Mouse (Mus musculus): Measurements from ENCODE around the gene Cd300lg. TPM values are rescaled to one million over a fixed set of nuclear protein-coding genes. Genes with fewer than 3 reads are reported as not detected.

Gene Cd300lg
- polyA plus RNA-seq, 1 experiment from 2014 or later: 1.1 TPM

DNA sequence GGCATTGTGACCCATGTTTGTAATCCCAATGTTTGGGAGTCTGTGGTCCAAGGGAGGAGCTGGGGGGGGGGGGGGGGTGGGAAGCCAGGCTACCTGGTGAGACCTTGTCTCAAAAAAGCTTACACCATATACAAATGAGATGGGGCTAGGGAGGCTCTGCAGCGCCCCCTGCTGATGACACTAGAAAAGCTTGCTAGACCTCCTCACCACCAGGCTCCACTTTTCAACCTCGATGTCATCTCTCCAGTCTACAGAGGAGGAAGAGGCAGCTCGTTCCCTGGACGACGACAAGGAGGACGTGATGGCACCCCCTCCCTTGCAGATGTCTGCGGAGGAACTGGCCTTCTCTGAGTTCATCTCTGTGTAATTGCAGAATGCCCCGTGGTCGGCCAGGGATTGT is 12.5 kb downstream of the Cd300lg start:
- Histone ChIP-seq H3K4me1 (peaks cover 35% of the 10 kb centered on the region), H3K36me3 (0 out of 2 replicates have a peak, but pooled peaks cover 2% of the 10 kb centered on the region), H3K4me3 (replicated peaks) (no peak overlapping the region), H3K27ac (no peak overlapping the region), H3K9me3 (replicated peaks) (no peaks in the 10 kb centered on the region), H3K4me2 (no peak overlapping the region), H3K27me3 (no peaks in the 10 kb centered on the region), H3K9ac (no peak overlapping the region)
- no peak for ATAC-seq (replicated peaks; ENCODE audit: low FRiP score)
- WGBS: 28% methylated on average over 9 of the region's 9 CpGs

DNA sequence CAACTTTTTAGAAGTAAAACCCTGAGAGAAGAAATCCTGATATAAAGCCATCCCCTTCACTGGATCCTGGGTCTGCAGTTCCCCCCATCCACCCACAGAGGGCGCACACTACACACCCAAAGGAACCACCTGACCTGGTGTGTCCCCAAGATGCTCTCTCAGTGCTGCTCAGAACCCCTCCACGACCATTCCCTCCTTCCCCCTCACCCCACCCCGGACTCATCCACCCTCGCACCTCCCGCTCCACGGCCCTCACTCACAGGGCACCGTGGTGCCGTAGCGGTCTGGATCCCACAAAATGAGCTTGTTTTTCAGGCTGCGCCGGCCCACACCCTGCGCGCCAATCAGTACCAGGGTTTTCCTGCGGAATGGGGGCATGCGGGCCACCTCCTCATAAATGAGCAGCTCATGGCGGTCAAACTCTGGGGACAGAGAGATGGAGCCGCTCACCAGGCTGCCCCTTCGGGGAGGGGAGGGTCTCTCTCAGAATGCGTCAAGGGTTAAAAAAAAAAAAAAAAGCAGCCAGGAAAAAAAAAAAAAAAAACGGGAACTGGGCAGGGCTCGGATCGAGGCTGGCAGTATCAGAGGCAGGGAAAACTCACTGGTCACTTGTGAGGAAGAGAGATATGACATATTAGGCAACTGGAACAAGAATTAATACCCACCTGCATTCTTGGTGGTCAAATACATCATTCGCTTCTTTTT is 20.1 kb downstream of the Cd300lg start:
- peaks cover 9% of the 10 kb centered on the region for H3K4me1 ChIP-seq
- H3K9me3 ChIP-seq (replicated peaks): no peaks in the 10 kb centered on the region
- H3K4me2 ChIP-seq: peak overlapping the region; percentile 92
- H3K27ac ChIP-seq: no peak overlapping the region
- WGBS: 3% methylated on average over 23 of the region's 23 CpGs
- peaks cover 8% of the 10 kb centered on the region for H3K27me3 ChIP-seq
- H3K9ac ChIP-seq: peak overlapping the region; percentile 39; the same call in 1 of the 2 replicates
- peak; percentile 55; the same call in 1 of the 2 replicates for ATAC-seq (replicated peaks; ENCODE audit: low FRiP score)
- peaks cover 26% of the 10 kb centered on the region; the same call in 1 of the 2 replicates for H3K36me3 ChIP-seq
- peak overlapping the region; percentile 45 for H3K4me3 ChIP-seq (replicated peaks)

GRCm38 (mm10) chr11:102061941-102062473 is 20.7 kb downstream of the Cd300lg start:
- peak overlapping the region; percentile 92; the same call in 1 of the 2 replicates for H3K4me2 ChIP-seq
- peaks cover 9% of the 10 kb centered on the region for H3K4me1 ChIP-seq
- no peak overlapping the region for H3K27ac ChIP-seq
- H3K27me3 ChIP-seq: peaks cover 8% of the 10 kb centered on the region
- H3K4me3 ChIP-seq (replicated peaks): no peak overlapping the region
- 34% methylated on average over 16 of the region's 16 CpGs for WGBS
- ATAC-seq (replicated peaks; ENCODE audit: low FRiP score): no peak
- no peaks in the 10 kb centered on the region for H3K9me3 ChIP-seq (replicated peaks)
- no peak overlapping the region for H3K9ac ChIP-seq
- peaks cover 26% of the 10 kb centered on the region; the same call in 1 of the 2 replicates for H3K36me3 ChIP-seq

DNA sequence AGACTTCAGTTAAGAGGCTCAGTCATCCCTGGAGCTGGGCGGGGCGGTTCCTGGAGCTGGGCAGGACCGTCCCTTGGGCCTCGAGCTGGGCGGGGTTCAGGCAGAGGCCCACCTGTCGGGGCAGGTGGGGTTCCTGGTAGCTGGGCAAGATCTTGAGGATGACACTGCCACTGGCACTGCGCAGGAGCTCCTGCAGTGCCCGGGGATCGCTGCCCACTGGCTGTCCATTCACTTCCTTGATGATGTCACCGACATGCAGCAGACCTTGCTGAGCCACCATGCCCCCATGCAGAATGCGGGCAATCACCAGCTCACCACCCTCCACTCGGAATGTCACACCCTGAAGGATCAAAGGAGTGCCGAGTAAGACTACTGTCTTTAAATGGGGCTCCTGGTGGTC is 21.8 kb downstream of the Cd300lg start:
- 69% methylated on average over 13 of the region's 13 CpGs for WGBS

DNA sequence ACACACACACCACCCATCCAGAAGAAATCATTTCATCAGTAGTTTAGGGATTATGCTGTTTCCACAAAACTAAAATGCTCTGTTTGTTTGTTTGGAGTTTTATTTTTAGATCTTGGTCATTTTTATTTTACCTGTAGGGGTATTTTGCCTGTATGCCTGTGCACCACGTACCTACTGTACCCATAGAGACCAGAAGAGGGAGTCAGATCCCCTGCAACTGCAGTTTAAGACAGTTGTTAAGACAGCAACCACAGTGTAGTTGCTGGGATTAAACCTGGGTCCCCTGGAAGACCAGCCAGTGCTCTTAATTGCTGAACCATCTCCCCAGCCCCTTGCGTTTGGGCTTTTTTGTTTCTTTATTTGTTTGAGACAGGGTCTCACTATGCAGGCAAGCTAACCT is 27.7 kb downstream of the Cd300lg start:
- no peak overlapping the region for H3K9ac ChIP-seq
- WGBS: 53% methylated on average over 2 of the region's 2 CpGs
- H3K9me3 ChIP-seq (replicated peaks): no peaks in the 10 kb centered on the region
- no peak overlapping the region for H3K27ac ChIP-seq
- no peak overlapping the region for H3K4me2 ChIP-seq
- no peak for ATAC-seq (replicated peaks; ENCODE audit: low FRiP score)
- H3K4me3 ChIP-seq (replicated peaks): no peak overlapping the region
- peaks cover 26% of the 10 kb centered on the region for H3K4me1 ChIP-seq
- H3K36me3 ChIP-seq: no peaks in the 10 kb centered on the region
- H3K27me3 ChIP-seq: peaks cover 5% of the 10 kb centered on the region; the same call in 1 of the 2 replicates

More for the DNA sequence above, 21.8 kb downstream of the Cd300lg start:
- no peak overlapping the region for H3K4me2 ChIP-seq
- H3K36me3 ChIP-seq: peaks cover 26% of the 10 kb centered on the region; the same call in 1 of the 2 replicates
- no peak overlapping the region for H3K27ac ChIP-seq
- no peaks in the 10 kb centered on the region for H3K9me3 ChIP-seq (replicated peaks)
- no peak overlapping the region for H3K4me3 ChIP-seq (replicated peaks)
- peaks cover 17% of the 10 kb centered on the region for H3K4me1 ChIP-seq
- no peak for ATAC-seq (replicated peaks; ENCODE audit: low FRiP score)
- H3K9ac ChIP-seq: no peak overlapping the region
- peaks cover 8% of the 10 kb centered on the region for H3K27me3 ChIP-seq

GRCm38 (mm10) chr11:102069633-102070032 is 28.3 kb downstream of the Cd300lg start:
- no peaks in the 10 kb centered on the region for H3K9me3 ChIP-seq (replicated peaks)
- H3K27ac ChIP-seq: no peak overlapping the region
- no peak overlapping the region for H3K4me3 ChIP-seq (replicated peaks)
- peaks cover 26% of the 10 kb centered on the region for H3K4me1 ChIP-seq
- no peak overlapping the region for H3K4me2 ChIP-seq
- no peak overlapping the region for H3K9ac ChIP-seq
- WGBS: 56% methylated on average over 11 of the region's 11 CpGs
- H3K27me3 ChIP-seq: peaks cover 5% of the 10 kb centered on the region; the same call in 1 of the 2 replicates
- no peak for ATAC-seq (replicated peaks; ENCODE audit: low FRiP score)
- H3K36me3 ChIP-seq: no peaks in the 10 kb centered on the region

DNA sequence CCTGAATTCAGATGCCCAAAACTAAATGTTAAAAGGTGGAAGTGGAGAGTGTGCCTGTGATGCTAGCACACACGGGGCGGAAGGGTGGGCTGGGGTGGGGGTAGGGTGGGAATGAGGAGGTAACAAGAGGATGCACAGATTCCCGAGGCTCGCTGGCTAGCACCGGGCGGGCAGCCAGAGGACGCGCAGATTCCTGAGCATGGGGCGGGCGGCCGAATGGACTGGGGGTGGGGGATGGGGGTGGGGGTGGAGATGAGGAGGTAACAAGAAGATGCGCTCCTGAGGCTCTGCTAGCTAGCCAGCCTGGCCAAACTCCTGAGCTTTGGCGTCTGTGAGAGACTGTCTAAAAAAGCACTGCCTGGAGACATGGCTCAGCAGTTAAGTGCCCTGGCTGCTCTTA is 29.1 kb downstream of the Cd300lg start:
- H3K27ac ChIP-seq: no peak overlapping the region
- no peaks in the 10 kb centered on the region for H3K9me3 ChIP-seq (replicated peaks)
- H3K4me2 ChIP-seq: peak overlapping the region; percentile 44
- peaks cover 5% of the 10 kb centered on the region; the same call in 1 of the 2 replicates for H3K27me3 ChIP-seq
- H3K36me3 ChIP-seq: no peaks in the 10 kb centered on the region
- H3K9ac ChIP-seq: no peak overlapping the region
- H3K4me1 ChIP-seq: peaks cover 26% of the 10 kb centered on the region
- whole genome bisulfite sequencing: 5% methylated on average over 13 of the region's 13 CpGs
- no peak for ATAC-seq (replicated peaks; ENCODE audit: low FRiP score)
- H3K4me3 ChIP-seq (replicated peaks): no peak overlapping the region

- H3K36me3 ChIP-seq: peaks cover 9% of the 10 kb centered on the region; the same call in 1 of the 2 replicates
- no peak overlapping the region for H3K9ac ChIP-seq
- H3K4me2 ChIP-seq: no peak overlapping the region
- H3K9me3 ChIP-seq (replicated peaks): no peaks in the 10 kb centered on the region
- no peak overlapping the region for H3K4me3 ChIP-seq (replicated peaks)
- peaks cover 5% of the 10 kb centered on the region; the same call in 1 of the 2 replicates for H3K27me3 ChIP-seq
- peaks cover 19% of the 10 kb centered on the region for H3K4me1 ChIP-seq
- 77% methylated on average over 5 of the region's 5 CpGs for WGBS
- H3K27ac ChIP-seq: no peak overlapping the region
- no peak for ATAC-seq (replicated peaks; ENCODE audit: low FRiP score)
These were observed 31.4 kb downstream of the Cd300lg start for GRCm38 (mm10) chr11:102072729-102073128.

GRCm38 (mm10) chr11:102073722-102074121 is 32.4 kb downstream of the Cd300lg start:
- 60% methylated on average over 14 of the region's 14 CpGs for WGBS
- Histone ChIP-seq H3K9ac (no peak overlapping the region), H3K27me3 (peaks cover 5% of the 10 kb centered on the region; the same call in 1 of the 2 replicates), H3K36me3 (peaks cover 16% of the 10 kb centered on the region; the same call in 1 of the 2 replicates), H3K4me1 (peaks cover 13% of the 10 kb centered on the region), H3K4me3 (replicated peaks) (no peak overlapping the region), H3K9me3 (replicated peaks) (no peaks in the 10 kb centered on the region), H3K4me2 (no peak overlapping the region), H3K27ac (no peak overlapping the region)
- no peak for ATAC-seq (replicated peaks; ENCODE audit: low FRiP score)

- ATAC-seq (replicated peaks; ENCODE audit: low FRiP score): peak; percentile 81
- H3K4me2 ChIP-seq: peak overlapping the region; percentile 68
- WGBS: under 1% methylated on average over 18 of the region's 18 CpGs
- 0 out of 2 replicates have a peak overlapping the region, but pooled peaks have one; percentile 9 for H3K27ac ChIP-seq
- peaks cover 9% of the 10 kb centered on the region; the same call in 1 of the 2 replicates for H3K36me3 ChIP-seq
- H3K4me3 ChIP-seq (replicated peaks): peak overlapping the region; percentile 37
- H3K27me3 ChIP-seq: no peaks in the 10 kb centered on the region
- H3K9me3 ChIP-seq (replicated peaks): no peaks in the 10 kb centered on the region
- peak overlapping the region; percentile 35 for H3K9ac ChIP-seq
- H3K4me1 ChIP-seq: peaks cover 61% of the 10 kb centered on the region
These were observed 41.0 kb downstream of the Cd300lg start for GRCm38 (mm10) chr11:102082322-102082721.

GRCm38 (mm10) chr11:102083193-102083592 is 41.9 kb downstream of the Cd300lg start:
- H3K4me1 ChIP-seq: peaks cover 66% of the 10 kb centered on the region
- no peak overlapping the region for H3K4me2 ChIP-seq
- no peak overlapping the region for H3K27ac ChIP-seq
- H3K4me3 ChIP-seq (replicated peaks): no peak overlapping the region
- no peaks in the 10 kb centered on the region for H3K9me3 ChIP-seq (replicated peaks)
- 58% methylated on average over 4 of the region's 4 CpGs for WGBS
- no peak overlapping the region for H3K9ac ChIP-seq
- H3K36me3 ChIP-seq: peaks cover 3% of the 10 kb centered on the region; the same call in 1 of the 2 replicates
- no peaks in the 10 kb centered on the region for H3K27me3 ChIP-seq
- no peak for ATAC-seq (replicated peaks; ENCODE audit: low FRiP score)

DNA sequence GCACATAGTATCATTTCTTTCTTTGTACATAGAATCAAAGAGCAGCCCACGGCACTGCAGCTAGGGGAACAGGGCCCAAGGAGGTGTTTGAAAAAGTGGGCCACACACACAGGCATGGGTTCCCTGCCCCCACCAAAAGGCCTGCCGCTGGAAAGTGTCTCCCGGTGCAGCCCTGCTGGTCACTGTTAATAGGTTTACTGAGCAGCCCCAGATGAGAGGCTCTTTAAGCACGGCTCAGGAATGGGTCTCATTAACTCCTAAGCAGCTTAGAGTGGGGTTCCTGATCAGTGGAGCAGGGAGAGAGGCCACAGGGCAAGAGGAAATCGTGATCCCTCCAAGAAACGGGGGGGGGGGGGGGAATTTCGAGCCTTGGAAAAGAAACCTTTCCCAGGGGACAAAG is 42.9 kb downstream of the Cd300lg start:
- peak overlapping the region; percentile 21; the same call in 1 of the 2 replicates for H3K4me2 ChIP-seq
- H3K36me3 ChIP-seq: no peaks in the 10 kb centered on the region
- H3K27ac ChIP-seq: peak overlapping the region; percentile 88
- H3K9ac ChIP-seq: no peak overlapping the region
- H3K4me1 ChIP-seq: peaks cover 74% of the 10 kb centered on the region
- no peak overlapping the region for H3K4me3 ChIP-seq (replicated peaks)
- ATAC-seq (replicated peaks; ENCODE audit: low FRiP score): peak; percentile 26; the same call in 1 of the 2 replicates
- no peaks in the 10 kb centered on the region for H3K27me3 ChIP-seq
- H3K9me3 ChIP-seq (replicated peaks): no peaks in the 10 kb centered on the region
- WGBS: 32% methylated on average over 7 of the region's 7 CpGs

All from kidney, embryonic 15.5 days (tissue).